Mouse (Mus musculus): ENCODE data around the gene 2410137M14Rik. TPM values are rescaled to one million over a fixed set of nuclear protein-coding genes. Genes with fewer than 3 reads are reported as not detected.

Gene 2410137M14Rik
- polyA plus RNA-seq, 1 experiment from 2014 or later: 0.47 TPM

GRCm38 (mm10) chr17:36957999-36958743 lies 22.9 kb downstream of the 2410137M14Rik start, which contains the start of the genes Znrd1 and Znrd1as:
Gene Znrd1 (minus strand): TSS chr17:36958559.
Gene Znrd1as (plus strand): TSS chr17:36958592.
- Histone ChIP-seq H3K27ac (peak within 1 kb of the TSS; percentile 83), H3K4me3 (replicated peaks; ENCODE audit: low read length) (peak within 1 kb of the TSS; percentile 65), H3K9ac (peak within 1 kb of the TSS; percentile 68), H3K27me3 (ENCODE audit: control insufficient read depth, insufficient read depth, low read length) (no peaks in the 10 kb centered on the region), H3K4me2 (replicated peaks) (peak within 1 kb of the TSS; percentile 85), H3K36me3 (replicated peaks; ENCODE audit: control insufficient read depth, insufficient read depth) (peaks cover 27% of the 10 kb centered on the region), H3K9me3 (ENCODE audit: control insufficient read depth, low read length) (no peaks in the 10 kb centered on the region), H3K4me1 (replicated peaks; ENCODE audit: control insufficient read depth, insufficient read depth, low read length) (peaks cover 11% of the 10 kb centered on the region)
- ATAC-seq (ENCODE audit: low FRiP score) (peak; percentile 98), DNase-seq (ENCODE audit: low spot score) (peak; percentile 99)
- WGBS: under 1% methylated on average over 46 of the region's 46 CpGs

DNA sequence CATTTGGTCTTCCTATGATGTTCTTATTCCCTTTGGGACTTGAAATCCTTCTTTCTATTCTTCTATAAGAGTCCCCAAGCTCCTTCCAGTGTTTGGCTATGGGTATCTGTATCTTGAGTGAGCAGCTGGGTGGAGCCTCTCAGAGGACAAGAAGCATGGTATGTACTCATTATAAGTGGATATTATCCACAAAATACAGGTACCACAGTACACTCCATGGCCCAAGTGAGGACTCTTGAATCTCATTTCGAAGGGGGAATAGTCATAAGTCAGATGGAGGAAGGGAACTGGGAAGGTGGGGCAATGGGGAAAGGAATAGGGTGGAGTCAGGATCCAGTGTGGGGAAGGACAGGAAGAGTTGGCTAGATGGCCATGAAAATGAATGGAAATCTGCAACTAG lies 28.0 kb downstream of the 2410137M14Rik start:
- DNase-seq (ENCODE audit: low spot score) (no peak), ATAC-seq (ENCODE audit: low FRiP score) (no peak)
- H3K4me1 ChIP-seq (replicated peaks; ENCODE audit: control insufficient read depth, insufficient read depth, low read length): peaks cover 16% of the 10 kb centered on the region
- H3K4me2 ChIP-seq (replicated peaks): no peak overlapping the region
- H3K9me3 ChIP-seq (ENCODE audit: control insufficient read depth, low read length): no peaks in the 10 kb centered on the region
- H3K36me3 ChIP-seq (replicated peaks; ENCODE audit: control insufficient read depth, insufficient read depth): peaks cover 40% of the 10 kb centered on the region
- no peak overlapping the region for H3K9ac ChIP-seq
- WGBS: 85% methylated on average over 1 of the region's 1 CpGs
- H3K27me3 ChIP-seq (ENCODE audit: control insufficient read depth, insufficient read depth, low read length): no peaks in the 10 kb centered on the region
- no peak overlapping the region for H3K27ac ChIP-seq
- no peak overlapping the region for H3K4me3 ChIP-seq (replicated peaks; ENCODE audit: low read length)

DNA sequence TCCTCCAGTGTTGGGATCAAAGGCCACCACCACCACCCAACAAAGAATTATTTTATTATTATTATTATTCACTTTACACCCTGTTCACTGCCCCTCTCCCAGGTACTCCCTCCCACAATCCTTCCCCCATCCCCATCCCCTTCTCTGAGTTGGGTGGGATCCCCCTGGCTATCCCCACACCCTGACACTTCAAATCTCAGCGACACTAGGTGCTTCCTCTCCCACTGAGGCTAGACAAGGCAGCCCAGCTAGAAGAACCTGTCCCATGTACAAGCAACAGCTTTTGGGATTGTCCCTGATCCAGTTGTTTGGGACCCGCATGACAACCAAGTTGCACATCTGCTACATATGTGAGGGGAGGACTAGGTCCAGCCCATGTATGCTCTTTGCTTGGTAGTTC lies 28.4 kb downstream of the 2410137M14Rik start:
- no peak for DNase-seq (ENCODE audit: low spot score)
- whole genome bisulfite sequencing: 82% methylated on average over 2 of the region's 2 CpGs
- H3K36me3 ChIP-seq (replicated peaks; ENCODE audit: control insufficient read depth, insufficient read depth): peaks cover 40% of the 10 kb centered on the region
- H3K4me1 ChIP-seq (replicated peaks; ENCODE audit: control insufficient read depth, insufficient read depth, low read length): peaks cover 15% of the 10 kb centered on the region
- H3K27ac ChIP-seq: no peak overlapping the region
- H3K4me3 ChIP-seq (replicated peaks; ENCODE audit: low read length): no peak overlapping the region
- no peak overlapping the region for H3K4me2 ChIP-seq (replicated peaks)
- H3K27me3 ChIP-seq (ENCODE audit: control insufficient read depth, insufficient read depth, low read length): no peaks in the 10 kb centered on the region
- no peak overlapping the region for H3K9ac ChIP-seq
- no peak for ATAC-seq (ENCODE audit: low FRiP score)
- H3K9me3 ChIP-seq (ENCODE audit: control insufficient read depth, low read length): no peaks in the 10 kb centered on the region

DNA sequence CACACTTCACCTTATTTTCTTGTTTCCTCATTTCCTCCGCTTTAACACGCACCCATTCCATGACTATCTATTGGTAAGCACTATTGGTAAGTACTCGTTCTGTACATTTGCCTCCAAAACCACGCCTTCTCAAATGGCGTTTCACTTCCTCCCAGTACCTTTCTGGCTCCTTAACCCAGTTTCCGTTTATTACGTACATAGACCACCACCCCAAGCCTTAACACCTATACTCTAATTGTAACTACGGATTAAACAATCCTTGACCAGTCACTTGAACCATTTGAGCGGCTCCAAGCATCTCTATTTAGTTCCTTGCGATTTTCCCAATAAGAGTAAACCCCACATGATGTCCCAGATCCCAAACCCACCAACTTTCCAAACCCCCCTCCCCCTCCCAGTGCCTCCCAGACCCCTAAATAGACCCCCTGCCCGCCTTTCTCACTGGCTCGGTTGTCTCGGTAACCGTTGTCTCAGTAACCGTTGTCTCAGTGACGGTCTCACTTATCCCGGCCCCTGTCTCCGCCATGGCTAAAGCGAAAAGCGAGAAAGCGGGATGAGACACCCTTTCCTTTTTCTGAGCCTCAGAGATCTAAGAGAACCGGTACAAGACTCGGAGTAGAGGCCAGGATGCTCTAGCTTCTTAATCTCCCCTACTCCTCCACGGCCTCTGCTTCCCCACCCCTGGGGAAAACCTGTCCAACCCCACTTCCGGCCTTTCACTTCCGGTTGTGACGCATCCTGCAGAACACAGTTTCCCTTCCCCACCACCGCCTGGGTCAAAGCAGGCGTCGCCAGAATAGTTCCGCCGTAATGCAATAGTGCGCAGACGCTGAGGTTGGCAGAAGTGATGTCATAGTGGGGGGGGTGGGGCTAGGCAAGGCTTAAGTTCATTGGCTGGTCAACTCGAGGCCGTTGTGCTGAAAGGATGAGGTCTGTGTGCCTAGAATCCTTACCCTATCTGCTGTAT lies 29.8 kb downstream of the 2410137M14Rik start, which contains the start of gene Ppp1r11:
Gene Ppp1r11, minus strand, starts transcription at position 761 of the 967 bp plus-strand sequence.
- Histone ChIP-seq H3K27ac (peak within 1 kb of the TSS; percentile 79), H3K36me3 (replicated peaks; ENCODE audit: control insufficient read depth, insufficient read depth) (peaks cover 33% of the 10 kb centered on the region), H3K4me1 (replicated peaks; ENCODE audit: control insufficient read depth, insufficient read depth, low read length) (peaks cover 12% of the 10 kb centered on the region), H3K27me3 (ENCODE audit: control insufficient read depth, insufficient read depth, low read length) (no peaks in the 10 kb centered on the region), H3K9ac (peak within 1 kb of the TSS; percentile 66), H3K4me2 (replicated peaks) (peak within 1 kb of the TSS; percentile 78), H3K9me3 (ENCODE audit: control insufficient read depth, low read length) (no peaks in the 10 kb centered on the region), H3K4me3 (replicated peaks; ENCODE audit: low read length) (peak within 1 kb of the TSS; percentile 46)
- 2% methylated on average over 36 of the region's 36 CpGs for WGBS
- ATAC-seq (ENCODE audit: low FRiP score): peak; percentile 96
- peak; percentile 98 for DNase-seq (ENCODE audit: low spot score)

GRCm38 (mm10) chr17:36949265-36949664 lies 31.8 kb downstream of the 2410137M14Rik start:
- H3K27ac ChIP-seq: no peak overlapping the region
- ATAC-seq (ENCODE audit: low FRiP score) (no peak), DNase-seq (ENCODE audit: low spot score) (no peak)
- H3K27me3 ChIP-seq (ENCODE audit: control insufficient read depth, insufficient read depth, low read length): peaks cover 12% of the 10 kb centered on the region
- peaks cover 17% of the 10 kb centered on the region for H3K4me1 ChIP-seq (replicated peaks; ENCODE audit: control insufficient read depth, insufficient read depth, low read length)
- no peak overlapping the region for H3K4me3 ChIP-seq (replicated peaks; ENCODE audit: low read length)
- H3K9me3 ChIP-seq (ENCODE audit: control insufficient read depth, low read length): no peaks in the 10 kb centered on the region
- peaks cover 22% of the 10 kb centered on the region for H3K36me3 ChIP-seq (replicated peaks; ENCODE audit: control insufficient read depth, insufficient read depth)
- H3K4me2 ChIP-seq (replicated peaks): no peak overlapping the region
- WGBS: 93% methylated on average over 8 of the region's 8 CpGs
- H3K9ac ChIP-seq: no peak overlapping the region

- no peak for ATAC-seq (ENCODE audit: low FRiP score)
- peaks cover 17% of the 10 kb centered on the region for H3K4me1 ChIP-seq (replicated peaks; ENCODE audit: control insufficient read depth, insufficient read depth, low read length)
- no peak for DNase-seq (ENCODE audit: low spot score)
Measured at GRCm38 (mm10) chr17:36948286-36948685, 32.8 kb downstream of the 2410137M14Rik start.

GRCm38 (mm10) chr17:36947051-36947819 lies 33.8 kb downstream of the 2410137M14Rik start:
- H3K4me2 ChIP-seq (replicated peaks): peak overlapping the region; percentile 93
- peaks cover 27% of the 10 kb centered on the region for H3K4me1 ChIP-seq (replicated peaks; ENCODE audit: control insufficient read depth, insufficient read depth, low read length)
- peak overlapping the region; percentile 70 for H3K27ac ChIP-seq
- H3K36me3 ChIP-seq (replicated peaks; ENCODE audit: control insufficient read depth, insufficient read depth): peaks cover 13% of the 10 kb centered on the region
- ATAC-seq (ENCODE audit: low FRiP score) (peak; percentile 57), DNase-seq (ENCODE audit: low spot score) (peak; percentile 59)
- WGBS: under 1% methylated on average over 60 of the region's 62 CpGs
- H3K27me3 ChIP-seq (ENCODE audit: control insufficient read depth, insufficient read depth, low read length): peaks cover 31% of the 10 kb centered on the region
- H3K4me3 ChIP-seq (replicated peaks; ENCODE audit: low read length): peak overlapping the region; percentile 47
- peak overlapping the region; percentile 83 for H3K9ac ChIP-seq
- H3K9me3 ChIP-seq (ENCODE audit: control insufficient read depth, low read length): no peaks in the 10 kb centered on the region

More at GRCm38 (mm10) chr17:36948286-36948685, 32.8 kb downstream of the 2410137M14Rik start:
- Histone ChIP-seq H3K9me3 (ENCODE audit: control insufficient read depth, low read length) (no peaks in the 10 kb centered on the region), H3K4me2 (replicated peaks) (no peak overlapping the region), H3K36me3 (replicated peaks; ENCODE audit: control insufficient read depth, insufficient read depth) (peaks cover 13% of the 10 kb centered on the region), H3K4me3 (replicated peaks; ENCODE audit: low read length) (no peak overlapping the region), H3K27ac (no peak overlapping the region), H3K9ac (no peak overlapping the region), H3K27me3 (ENCODE audit: control insufficient read depth, insufficient read depth, low read length) (peaks cover 21% of the 10 kb centered on the region)
- WGBS: 95% methylated on average over 1 of the region's 1 CpGs

DNA sequence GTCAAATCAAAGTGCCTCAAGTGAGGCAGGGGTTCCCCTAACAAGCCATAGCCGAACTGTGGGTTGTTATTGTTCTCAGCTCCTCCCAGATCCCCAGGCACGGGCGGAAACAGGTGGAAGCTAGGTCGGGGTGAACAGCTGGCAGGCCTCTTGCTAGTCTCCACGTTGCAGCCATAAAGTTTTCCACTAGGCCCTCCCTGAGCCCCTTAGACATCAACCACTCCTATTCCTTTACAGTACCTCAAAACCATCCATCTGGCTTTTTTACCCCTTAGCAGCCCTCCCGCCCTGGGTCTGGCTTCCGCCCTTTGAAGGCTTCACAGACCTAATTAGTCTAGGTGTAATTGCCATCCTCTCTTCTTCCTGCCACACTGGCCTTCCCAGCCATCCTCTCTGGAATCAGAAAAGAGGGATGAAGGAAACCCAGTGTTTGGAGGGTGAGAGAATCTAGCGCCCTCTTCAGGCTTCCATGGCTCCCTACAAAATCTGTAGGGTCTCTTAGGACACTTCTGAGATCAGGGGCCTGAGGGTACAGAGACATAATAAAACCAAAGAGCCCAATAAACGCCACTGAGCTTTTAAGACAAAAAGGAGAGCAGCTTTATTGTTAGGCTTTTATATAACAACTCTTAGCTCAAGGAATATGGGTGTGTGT lies 36.8 kb downstream of the 2410137M14Rik start:
- H3K4me1 ChIP-seq (replicated peaks; ENCODE audit: control insufficient read depth, insufficient read depth, low read length): peaks cover 16% of the 10 kb centered on the region
- H3K4me3 ChIP-seq (replicated peaks; ENCODE audit: low read length): no peak overlapping the region
- H3K9me3 ChIP-seq (ENCODE audit: control insufficient read depth, low read length): no peaks in the 10 kb centered on the region
- H3K9ac ChIP-seq: no peak overlapping the region
- no peak overlapping the region for H3K4me2 ChIP-seq (replicated peaks)
- peaks cover 7% of the 10 kb centered on the region for H3K36me3 ChIP-seq (replicated peaks; ENCODE audit: control insufficient read depth, insufficient read depth)
- WGBS: 18% methylated on average over 9 of the region's 9 CpGs
- ATAC-seq (ENCODE audit: low FRiP score): no peak
- peaks cover 50% of the 10 kb centered on the region for H3K27me3 ChIP-seq (ENCODE audit: control insufficient read depth, insufficient read depth, low read length)
- no peak overlapping the region for H3K27ac ChIP-seq
- no peak for DNase-seq (ENCODE audit: low spot score)
